Mouse (Mus musculus) heart, embryonic 14.5 days (tissue): ENCODE measurements around the gene Gpd1. TPM values are rescaled to one million over a fixed set of nuclear protein-coding genes. Genes with fewer than 3 reads are reported as not detected.
"Not testable (repeated sequence)": the region's sequence is repeated elsewhere in the genome, so short reads cannot be mapped to it uniquely, and the experiment has no call there.

ENCODE experiments used
- ATAC-seq: fragments of 200-750 bp; cut with Nextera tagmentation; 2 replicates; pipeline ENCODE4 v1.8.0; 2017; ENCODE audit warnings: low read depth, moderate TSS enrichment; ENCODE audit not compliant: insufficient number of reproducible peaks, insufficient read depth, low FRiP score
- H3K27ac ChIP-seq, 2 experiments: fragments of 200-500 bp in 1 of 2; fragments of 300-500 bp in 1 of 2; sonication (generic) in 1 of 2; replicated peaks in 1 of 2; 2 replicates each; pipeline ENCODE4 v1.5.1; 2012 to 2014; ENCODE audit warnings: low read depth in 2 of 2, low read length in 2 of 2, control low read depth in 1 of 2, mild to moderate bottlenecking in 1 of 2, mixed read lengths in 1 of 2; ENCODE audit not compliant: control insufficient read depth in 1 of 2, insufficient read depth in 1 of 2
- H3K27me3 ChIP-seq: fragments of 300-500 bp; sonication (generic); 2 replicates; pipeline ENCODE4 v1.6.1; 2014; ENCODE audit warnings: mild to moderate bottlenecking, low read length, control low read depth; ENCODE audit not compliant: control insufficient read depth, insufficient read depth
- H3K36me3 ChIP-seq: fragments of 300-500 bp; sonication (generic); 2 replicates; pipeline ENCODE4 v1.6.1; 2014; ENCODE audit warnings: mild to moderate bottlenecking, control low read depth, low read length, mixed read lengths; ENCODE audit not compliant: control insufficient read depth, insufficient read depth
- H3K4me1 ChIP-seq, 2 experiments: fragments of 200-500 bp in 1 of 2; fragments of 300-500 bp in 1 of 2; sonication (generic) in 1 of 2; 2 replicates each; pipeline ENCODE4 v1.6.1; 2012 to 2014; ENCODE audit warnings: low read length in 2 of 2, control low read depth in 1 of 2, mixed read lengths in 1 of 2; ENCODE audit not compliant: control insufficient read depth in 2 of 2, insufficient read depth in 2 of 2
- H3K4me2 ChIP-seq: fragments of 300-500 bp; sonication (generic); 2 replicates; pipeline ENCODE4 v1.6.1; 2014; ENCODE audit warnings: mild to moderate bottlenecking, low read length
- H3K4me3 ChIP-seq, 2 experiments: fragments of 200-500 bp in 1 of 2; fragments of 300-500 bp in 1 of 2; sonication (generic) in 1 of 2; 2 replicates each; pipeline ENCODE4 v1.5.1; 2012 to 2014; ENCODE audit warnings: low read length in 2 of 2, mild to moderate bottlenecking in 2 of 2, control low read depth in 1 of 2, low read depth in 1 of 2, moderate library complexity in 1 of 2; ENCODE audit not compliant: control insufficient read depth in 1 of 2, insufficient read depth in 1 of 2
- H3K9ac ChIP-seq: fragments of 300-500 bp; sonication (generic); 2 replicates; pipeline ENCODE4 v1.6.1; 2014; ENCODE audit warnings: mild to moderate bottlenecking, low read length
- H3K9me3 ChIP-seq: fragments of 300-500 bp; sonication (generic); 2 replicates; pipeline ENCODE4 v1.6.1; 2016; ENCODE audit warnings: low read length, control low read depth; ENCODE audit not compliant: control insufficient read depth
- WGBS: fragments of 180-500 bp; shearing (Covaris S2); extraction: QIAGEN DNeasy Blood & Tissue Kit; methylation state at CpG from one replicate; pipeline ENCODE4 v1.1.7; 2014; 5-methylcytosine and 5-hydroxymethylcytosine counted together
- polyA plus RNA-seq: library from polyadenylated mRNA; unstranded; fragments of >200 nt; fragmentation: Nextera tagmentation; extraction: Ambion mirVana; gene quantifications from 2 replicates; pipeline ENCODE4 v1.2.1, GENCODE M21; 2014

Gpd1 gene
- polyA plus RNA-seq, 1 experiment from 2014 or later, result 1.1 TPM

- Histone ChIP-seq H3K4me3 (peak overlapping the region; percentile 79 to 90), H3K4me2 (peak overlapping the region; percentile 90), H3K27me3 (no peaks in the 10 kb centered on the region), H3K36me3 (no peaks in the 10 kb centered on the region), H3K27ac (0 out of 4 replicates have a peak overlapping the region, but pooled peaks of 1 of the 2 experiments have one; percentile 88), H3K9ac (peak overlapping the region; percentile 90), H3K4me1 (peaks cover 0 to 13% of the 10 kb centered on the region in 2 experiments; a peak in 2 of 4 replicates), H3K9me3 (no peaks in the 10 kb centered on the region)
- ATAC-seq, result no peak
- 15% methylated on average over 5 of the region's 5 CpGs for WGBS
These were observed 53.7 kb downstream of the Gpd1 start for GRCm38 (mm10) chr15:99771004-99771500.

DNA sequence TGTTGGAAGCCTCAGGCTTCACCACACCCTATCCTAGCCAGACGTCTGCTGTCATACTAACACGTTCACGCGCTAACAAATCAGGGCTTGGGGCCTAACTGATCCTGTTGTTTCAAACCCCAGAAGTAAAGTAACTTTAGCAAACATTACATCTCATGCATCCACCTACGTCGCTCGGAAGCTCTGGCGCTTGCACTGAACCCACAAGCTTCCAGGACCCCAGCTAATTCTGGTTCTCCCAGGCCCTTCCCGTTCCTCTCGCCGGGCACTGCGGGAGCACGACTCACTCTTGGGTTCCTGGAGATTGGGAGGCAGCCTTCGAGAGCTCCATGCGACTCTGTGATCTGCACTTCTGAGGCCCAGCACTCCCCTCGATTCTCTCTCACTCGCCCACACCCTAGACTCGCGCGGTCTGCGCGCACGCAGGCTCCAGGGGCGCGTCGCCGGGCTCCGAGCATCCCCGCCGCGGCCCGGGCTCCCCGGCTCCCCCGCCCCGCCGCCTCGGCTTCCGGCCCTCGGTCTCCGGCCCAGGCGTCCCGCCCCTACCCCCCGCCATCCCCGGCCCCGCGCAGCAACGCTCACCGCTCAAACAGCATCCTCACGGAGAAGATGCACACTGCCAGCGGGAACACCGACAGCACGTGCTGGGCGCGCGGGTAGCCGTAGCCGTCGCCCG lies 54.4 kb downstream of the Gpd1 start:
- ATAC-seq, result peak; percentile 56
- H3K27me3 ChIP-seq, result no peaks in the 10 kb centered on the region
- H3K9ac ChIP-seq, result peak overlapping the region; percentile 90
- no peaks in the 10 kb centered on the region for H3K9me3 ChIP-seq
- peaks cover 0 to 13% of the 10 kb centered on the region in 2 experiments; a peak in 2 of 4 replicates for H3K4me1 ChIP-seq
- no peaks in the 10 kb centered on the region for H3K36me3 ChIP-seq
- WGBS, result under 1% methylated on average over 59 of the region's 59 CpGs
- H3K4me2 ChIP-seq, result peak overlapping the region; percentile 90
- H3K27ac ChIP-seq, result peak overlapping the region; percentile 68 to 88
- peak overlapping the region; percentile 79 to 90 for H3K4me3 ChIP-seq

DNA sequence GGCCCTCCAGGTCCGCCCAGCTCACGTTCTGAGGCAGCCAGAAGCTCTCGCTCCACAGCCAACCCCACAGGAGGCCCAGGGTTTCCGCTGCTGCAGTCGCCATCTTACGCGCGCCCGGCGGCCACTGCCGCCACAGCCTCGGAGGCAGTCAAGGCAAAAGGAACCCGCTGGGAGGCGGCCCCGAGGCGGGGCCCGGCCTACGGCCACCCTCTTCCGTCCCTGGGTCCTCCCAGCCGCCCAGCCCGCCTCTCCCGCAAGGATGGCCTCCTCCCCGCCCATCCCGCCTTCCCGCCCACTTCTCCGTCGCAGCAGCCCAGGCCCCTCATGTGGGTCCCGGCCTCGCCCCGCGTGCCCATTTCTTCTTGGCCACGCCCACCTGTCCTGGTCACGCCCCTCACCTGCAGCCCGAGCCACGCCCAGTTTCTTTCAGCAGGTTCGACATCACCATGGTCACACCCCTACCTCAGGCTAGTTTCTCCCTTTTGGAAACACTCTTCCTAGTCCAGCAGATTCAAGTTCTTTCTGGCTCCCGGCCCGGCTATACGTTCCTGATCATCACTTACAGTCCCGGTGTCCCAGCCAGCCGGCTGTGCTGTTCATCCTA lies 55.1 kb downstream of the Gpd1 start:
- peak; percentile 92 for ATAC-seq
- peaks cover 0 to 13% of the 10 kb centered on the region in 2 experiments; a peak in 2 of 4 replicates for H3K4me1 ChIP-seq
- H3K36me3 ChIP-seq, result no peaks in the 10 kb centered on the region
- peak overlapping the region; percentile 90 for H3K9ac ChIP-seq
- no peaks in the 10 kb centered on the region for H3K9me3 ChIP-seq
- peak overlapping the region; percentile 90 for H3K4me2 ChIP-seq
- H3K27ac ChIP-seq, result peak overlapping the region; percentile 68 to 88
- WGBS, result under 1% methylated on average over 36 of the region's 41 CpGs
- H3K27me3 ChIP-seq, result no peaks in the 10 kb centered on the region
- H3K4me3 ChIP-seq, result peak overlapping the region; percentile 79 to 90

DNA sequence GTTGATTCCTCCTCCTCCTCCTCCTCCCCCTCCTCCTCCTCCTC lies 55.4 kb downstream of the Gpd1 start, which contains the start of gene Cers5:
TSS of gene Cers5 (minus strand) at position 5 of the 44 bp plus-strand sequence.
- Histone ChIP-seq H3K4me3 (peak within 1 kb of the TSS; percentile 79 to 90), H3K4me2 (peak within 1 kb of the TSS; percentile 90), H3K27ac (peak within 1 kb of the TSS; percentile 68 to 88), H3K4me1 (peaks cover 0 to 13% of the 10 kb centered on the region in 2 experiments; a peak in 2 of 4 replicates), H3K9ac (peak within 1 kb of the TSS; percentile 90)
- H3K36me3 ChIP-seq, ATAC-seq, H3K27me3 ChIP-seq, H3K9me3 ChIP-seq: not testable (repeated sequence)

GRCm38 (mm10) chr15:99772925-99773324 lies 55.6 kb downstream of the Gpd1 start:
- WGBS, result 46% methylated on average over 3 of the region's 3 CpGs
- Histone ChIP-seq H3K4me1 (peaks cover 0 to 13% of the 10 kb centered on the region in 2 experiments; a peak in 2 of 4 replicates), H3K27me3 (no peaks in the 10 kb centered on the region), H3K4me3 (peak overlapping the region in 1 of 2 experiments; percentile 90; a peak in 1 of 4 replicates), H3K9ac (no peak overlapping the region), H3K4me2 (no peak overlapping the region), H3K36me3 (0 out of 2 replicates have a peak, but pooled peaks cover 5% of the 10 kb centered on the region), H3K27ac (no peak overlapping the region), H3K9me3 (no peaks in the 10 kb centered on the region)
- ATAC-seq, result no peak

Other genes starting within 250 kb of the Gpd1 start
- gene Bcdin3d, start 242.8 kb upstream of the Gpd1 start, polyA plus RNA-seq, result 11.8 and 12.5 TPM in 2 replicates
- gene Faim2, start 189.3 kb upstream of the Gpd1 start, polyA plus RNA-seq, result 0.19 TPM in 1 of 2 replicates, not detected in the other
- gene Aqp2, start 138.5 kb upstream of the Gpd1 start, polyA plus RNA-seq, result not detected in 2 replicates
- gene Aqp5, start 126.7 kb upstream of the Gpd1 start, polyA plus RNA-seq, result 0.18 and 0.26 TPM in 2 replicates
- not detected in 2 replicates for gene Aqp6, start 116.1 kb upstream of the Gpd1 start, polyA plus RNA-seq
- gene Racgap1, start 65.9 kb upstream of the Gpd1 start, polyA plus RNA-seq, result 94.4 and 98.7 TPM in 2 replicates
- 1.1 and 1.2 TPM in 2 replicates for gene Asic1, start 47.1 kb upstream of the Gpd1 start, polyA plus RNA-seq
- gene Smarcd1, start 15.4 kb upstream of the Gpd1 start, polyA plus RNA-seq, result 24.7 and 27.4 TPM in 2 replicates
- gene Gm17349, start 12.0 kb upstream of the Gpd1 start, polyA plus RNA-seq, result not detected in 2 replicates
- gene Cox14, start 8.1 kb downstream of the Gpd1 start, polyA plus RNA-seq, result 230 and 237 TPM in 2 replicates
- gene Cers5, start 55.4 kb downstream of the Gpd1 start, polyA plus RNA-seq, result 55.3 and 60.8 TPM in 2 replicates
- gene Lima1, start 157.9 kb downstream of the Gpd1 start, polyA plus RNA-seq, result 16.9 and 18.6 TPM in 2 replicates
- gene Fam186a, start 249.5 kb downstream of the Gpd1 start, polyA plus RNA-seq, result not detected in 2 replicates